Mouse (Mus musculus): ENCODE data around the gene Dtl.
"Not testable (repeated sequence)": the region's sequence is repeated elsewhere in the genome, so short reads cannot be mapped to it uniquely, and the experiment has no call there.

The Dtl gene

GRCm38 (mm10) chr1:191520194-191520593 lies 55.1 kb downstream of the Dtl start:
- intact Hi-C loops (cut with DNase I): no loop called here

- intact Hi-C loops (cut with DNase I): no loop called here
These were observed 55.8 kb downstream of the Dtl start for GRCm38 (mm10) chr1:191519329-191520066.

- intact Hi-C loops (cut with DNase I): no loop called here
These were observed 56.4 kb downstream of the Dtl start for GRCm38 (mm10) chr1:191518911-191519310.

- intact Hi-C loops (cut with DNase I): no loop called here
These were observed 57.4 kb downstream of the Dtl start for GRCm38 (mm10) chr1:191517969-191518368.

GRCm38 (mm10) chr1:191517056-191517455 lies 58.3 kb downstream of the Dtl start:
- intact Hi-C loops (cut with DNase I): no loop called here

GRCm38 (mm10) chr1:191516351-191516750 lies 59.0 kb downstream of the Dtl start:
- intact Hi-C loops (cut with DNase I): not testable (repeated sequence)

GRCm38 (mm10) chr1:191513195-191513594 lies 62.1 kb downstream of the Dtl start:
- intact Hi-C loops (cut with DNase I): no loop called here

- intact Hi-C loops (cut with DNase I): no loop called here
These were observed 63.0 kb downstream of the Dtl start for GRCm38 (mm10) chr1:191512383-191512782.

- intact Hi-C loops (cut with DNase I): no loop called here
These were observed 63.8 kb downstream of the Dtl start for GRCm38 (mm10) chr1:191511503-191511902.

- intact Hi-C loops (cut with DNase I): no loop called here
These were observed 65.5 kb downstream of the Dtl start for GRCm38 (mm10) chr1:191509865-191510264.

- intact Hi-C loops (cut with DNase I): no loop called here
These were observed 66.2 kb downstream of the Dtl start for GRCm38 (mm10) chr1:191509131-191509530.

- intact Hi-C loops (cut with DNase I): no loop called here
These were observed 68.6 kb downstream of the Dtl start for GRCm38 (mm10) chr1:191506791-191507190.

GRCm38 (mm10) chr1:191499666-191500065 lies 75.7 kb downstream of the Dtl start:
- intact Hi-C loops (cut with DNase I): no loop called here

- intact Hi-C loops (cut with DNase I): no loop called here
These were observed 76.9 kb downstream of the Dtl start for GRCm38 (mm10) chr1:191498271-191498955.

GRCm38 (mm10) chr1:191496676-191497075 lies 78.7 kb downstream of the Dtl start:
- intact Hi-C loops (cut with DNase I): no loop called here

GRCm38 (mm10) chr1:191495051-191495467 lies 80.3 kb downstream of the Dtl start:
- intact Hi-C loops (cut with DNase I): no loop called here

GRCm38 (mm10) chr1:191494303-191494655 lies 81.1 kb downstream of the Dtl start:
- intact Hi-C loops (cut with DNase I): no loop called here

- intact Hi-C loops (cut with DNase I): no loop called here
These were observed 81.7 kb downstream of the Dtl start for GRCm38 (mm10) chr1:191493476-191494302.

GRCm38 (mm10) chr1:191490446-191490845 lies 84.9 kb downstream of the Dtl start:
- intact Hi-C loops (cut with DNase I): no loop called here
